ENCODE assay signal across 10 mouse cellular contexts in the genomic region with DNA sequence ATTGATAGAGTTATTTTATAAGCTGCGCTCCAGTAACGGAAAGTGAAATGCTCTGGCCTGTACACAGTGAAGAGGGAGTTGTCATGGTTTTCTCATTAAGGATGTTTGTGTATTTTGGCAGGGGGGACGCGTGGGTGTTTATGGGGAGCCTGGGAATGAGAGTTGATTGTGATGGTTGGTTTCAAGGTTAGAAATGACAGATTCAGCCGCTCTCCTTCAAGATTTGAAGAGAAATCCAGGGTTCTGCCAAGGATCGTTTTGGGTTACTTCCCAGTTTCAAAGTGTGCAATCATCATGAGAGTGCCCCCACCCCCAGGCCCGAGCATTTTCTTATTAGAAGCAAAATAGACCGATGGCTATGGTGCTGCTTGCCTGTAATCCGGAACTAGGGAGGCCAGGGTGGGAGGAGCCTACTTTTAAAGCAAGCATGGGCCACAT.
DNase-seq lines count a peak whose midpoint lies in the region; ATAC-seq and TF ChIP-seq lines count a peak whose summit lies in the region.
"Had no signal": no experiment of that assay in that cellular context is flagged by ENCODE, and none has a peak within 500 bp of the region (broad histone marks: within the 10 kb centered on the region; RNA-seq: fewer than 3 reads in every experiment).

No protein-coding gene starts in this region.

- H3K36me3 ChIP-seq in forebrain, embryonic 14.5 days (ENCODE audit: control insufficient read depth, insufficient read depth, low read length), result no peaks in the 10 kb centered on the region
- H3K36me3 ChIP-seq in forebrain, embryonic 10.5 days (replicated peaks), result no peaks in the 10 kb centered on the region
- H3K36me3 ChIP-seq in forebrain, postnatal 0 days (ENCODE audit: insufficient read depth), result no peaks in the 10 kb centered on the region

- H3K27me3 ChIP-seq in forebrain, embryonic 14.5 days (replicated peaks; ENCODE audit: control insufficient read depth, insufficient read depth, low read length), result no peaks in the 10 kb centered on the region
- H3K27me3 ChIP-seq in forebrain, embryonic 10.5 days (ENCODE audit: poor library complexity, severe bottlenecking), result no peaks in the 10 kb centered on the region
- no peaks in the 10 kb centered on the region for H3K27me3 ChIP-seq in forebrain, postnatal 0 days (ENCODE audit: insufficient read depth, low read length)

- ATAC-seq in forebrain, embryonic 14.5 days, result no peak
- ATAC-seq in cerebellum, adult (ENCODE audit: insufficient number of reproducible peaks, low FRiP score, low TSS enrichment), result no peak
- no peak; the same call in 1 of the 2 replicates for ATAC-seq in forebrain, postnatal 0 days
- ATAC-seq: forebrain, embryonic 16.5 days had no signal

- H3K4me1 ChIP-seq in forebrain, embryonic 14.5 days (ENCODE audit: control insufficient read depth, insufficient read depth, low read length), result no peaks in the 10 kb centered on the region
- no peaks in the 10 kb centered on the region for H3K4me1 ChIP-seq in forebrain, embryonic 10.5 days
- no peaks in the 10 kb centered on the region for H3K4me1 ChIP-seq in forebrain, postnatal 0 days (ENCODE audit: insufficient read depth)

- no peak overlapping the region for H3K27ac ChIP-seq in forebrain, embryonic 14.5 days (ENCODE audit: low read depth, low read length)
- H3K27ac ChIP-seq in forebrain, embryonic 10.5 days, result no peak overlapping the region
- H3K27ac ChIP-seq in forebrain, postnatal 0 days (ENCODE audit: low read depth, low read length), result no peak overlapping the region

- DNase-seq in forebrain, embryonic 14.5 days (ENCODE audit: low spot score), result peak; percentile 36
- DNase-seq in forebrain, embryonic 10.5 days (ENCODE audit: extremely low spot score, low spot score), result no peak
- DNase-seq in Muller cell, postnatal 12 days (ENCODE audit: inconsistent ontology term), result peak; percentile 82
- DNase-seq in heart, adult 9 months (ENCODE audit: low spot score in 2 of 2), result peak; percentile 67 to 72
- peak; percentile 78 for DNase-seq in lung, postnatal 10 days
- no peak for DNase-seq in T-cell, adult 2 months (ENCODE audit: low spot score)
- no peak for DNase-seq in forebrain, postnatal 0 days

- TF ChIP-seq CTCF in forebrain, postnatal 0 days (IDR thresholded peaks at IDR 0.05; ENCODE audit: low read depth), result no peak

- H3K4me3 ChIP-seq in forebrain, embryonic 14.5 days (ENCODE audit: low read depth, low read length), result no peak overlapping the region
- H3K4me3 ChIP-seq in forebrain, embryonic 10.5 days, result no peak overlapping the region
- H3K4me3 ChIP-seq in forebrain, postnatal 0 days (ENCODE audit: low read depth, low read length), result no peak overlapping the region
- H3K4me3 ChIP-seq: myocyte had no signal

- no peaks in the 10 kb centered on the region for H3K9me3 ChIP-seq in forebrain, embryonic 14.5 days (replicated peaks; ENCODE audit: control insufficient read depth, low read length)
- no peaks in the 10 kb centered on the region for H3K9me3 ChIP-seq in forebrain, embryonic 10.5 days
- no peaks in the 10 kb centered on the region for H3K9me3 ChIP-seq in forebrain, postnatal 0 days (ENCODE audit: low read length)

- WGBS in forebrain, embryonic 14.5 days, result 66% methylated on average over 9 of the region's 9 CpGs
- 91% methylated on average over 9 of the region's 9 CpGs for WGBS in forebrain, embryonic 10.5 days
- WGBS in forebrain, postnatal 0 days, result 45% methylated on average over 9 of the region's 9 CpGs

- no peak overlapping the region for H3K4me2 ChIP-seq in forebrain, embryonic 14.5 days (ENCODE audit: low read length)
- H3K4me2 ChIP-seq in forebrain, postnatal 0 days (ENCODE audit: low read depth), result no peak overlapping the region

- no peak overlapping the region for H3K9ac ChIP-seq in forebrain, embryonic 14.5 days (ENCODE audit: low read length)
- no peak overlapping the region for H3K9ac ChIP-seq in forebrain, postnatal 0 days

Comparison
In these comparisons a context has a peak if more than half of its experiments do, and no peak if none do; other contexts are left out.
1. DNase-seq: peak in forebrain, embryonic 14.5 days (single experiment), Muller cell, postnatal 12 days (single experiment), heart, adult 9 months (2 of 2) and lung, postnatal 10 days (single experiment); none in forebrain, embryonic 10.5 days (single experiment), T-cell, adult 2 months (single experiment) and forebrain, postnatal 0 days (single experiment).